Mouse (Mus musculus): ENCODE data around the gene Copz1.

Gene Copz1

GRCm38 (mm10) chr15:103310365-103310910, 37.9 kb downstream of the Copz1 start, which contains the start of gene Gpr84:
Gene Gpr84, minus strand, starts transcription at chr15:103310612.
- DNase-seq (ENCODE audit: low spot score), result no peak

- peak; percentile 73 for DNase-seq (ENCODE audit: low spot score)
Observed at GRCm38 (mm10) chr15:103313495-103314095, 41.1 kb downstream of the Copz1 start.

GRCm38 (mm10) chr15:103314181-103314580, 41.7 kb downstream of the Copz1 start:
- DNase-seq (ENCODE audit: low spot score), result no peak

GRCm38 (mm10) chr15:103315011-103315502, 42.5 kb downstream of the Copz1 start:
- no peak for DNase-seq (ENCODE audit: low spot score)

- no peak for DNase-seq (ENCODE audit: low spot score)
Observed at GRCm38 (mm10) chr15:103315979-103316776, 43.7 kb downstream of the Copz1 start.

- DNase-seq (ENCODE audit: low spot score), result no peak
Observed at GRCm38 (mm10) chr15:103317120-103317519, 44.6 kb downstream of the Copz1 start.

GRCm38 (mm10) chr15:103317731-103318130, 45.2 kb downstream of the Copz1 start:
- no peak for DNase-seq (ENCODE audit: low spot score)

GRCm38 (mm10) chr15:103318201-103318816, 45.8 kb downstream of the Copz1 start:
- no peak for DNase-seq (ENCODE audit: low spot score)

- no peak for DNase-seq (ENCODE audit: low spot score)
Observed at GRCm38 (mm10) chr15:103321076-103321475, 48.6 kb downstream of the Copz1 start.

- DNase-seq (ENCODE audit: low spot score), result no peak
Observed at GRCm38 (mm10) chr15:103322396-103322795, 49.9 kb downstream of the Copz1 start.

- peak; percentile 75 for DNase-seq (ENCODE audit: low spot score)
Observed at GRCm38 (mm10) chr15:103323070-103323454, 50.5 kb downstream of the Copz1 start.

- DNase-seq (ENCODE audit: low spot score), result peak; percentile 88
Observed at GRCm38 (mm10) chr15:103323455-103324247, 51.1 kb downstream of the Copz1 start.

GRCm38 (mm10) chr15:103333081-103333615, 60.6 kb downstream of the Copz1 start:
- DNase-seq (ENCODE audit: low spot score), result no peak

GRCm38 (mm10) chr15:103333738-103334137, 61.2 kb downstream of the Copz1 start:
- DNase-seq (ENCODE audit: low spot score), result no peak

GRCm38 (mm10) chr15:103334194-103334593, 61.7 kb downstream of the Copz1 start:
- DNase-seq (ENCODE audit: low spot score), result no peak

GRCm38 (mm10) chr15:103335040-103335439, 62.5 kb downstream of the Copz1 start:
- no peak for DNase-seq (ENCODE audit: low spot score)

- no peak for DNase-seq (ENCODE audit: low spot score)
Observed at GRCm38 (mm10) chr15:103335488-103336235, 63.1 kb downstream of the Copz1 start.

GRCm38 (mm10) chr15:103336996-103337667, 64.6 kb downstream of the Copz1 start:
- no peak for DNase-seq (ENCODE audit: low spot score)

GRCm38 (mm10) chr15:103338829-103339165, 66.3 kb downstream of the Copz1 start:
- no peak for DNase-seq (ENCODE audit: low spot score)

Measured in testis, postnatal 14 days (tissue).